16 mouse cellular contexts compared by ENCODE assay signal in the genomic region with DNA sequence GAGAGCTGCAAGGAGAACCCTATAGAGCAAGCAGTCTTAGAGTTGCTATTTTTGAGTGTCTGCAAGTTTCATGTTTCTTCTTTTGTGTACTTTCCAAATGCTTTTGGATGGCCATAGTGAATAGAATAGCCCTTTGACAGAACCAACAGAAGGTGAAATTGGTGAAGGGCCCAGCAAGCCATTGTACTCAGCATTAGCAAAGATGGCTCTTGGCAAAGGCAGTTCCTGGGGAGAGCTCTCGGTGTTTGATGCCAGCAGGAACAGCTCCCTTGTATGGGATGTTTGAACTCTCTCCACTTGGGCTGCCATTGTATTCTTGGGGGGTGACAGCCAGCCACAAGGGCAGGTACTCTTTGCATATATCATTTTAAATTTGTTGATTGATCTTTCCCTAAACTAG.
"Had no signal": no experiment of that assay in that cellular context is flagged by ENCODE, and none has a peak within 500 bp of the region (broad histone marks: within the 10 kb centered on the region; RNA-seq: fewer than 3 reads in every experiment).

No protein-coding gene starts in this region.

- DNase-seq: kidney, postnatal 10 days; kidney, postnatal 4 days; lung, adult 2 months; lung, postnatal 36 days; retina, postnatal 1 day; right cerebral cortex, postnatal 4 days; spleen, adult 18-20 months; thymus, adult 18-20 months; thymus, postnatal 14 days had no signal

- H3K27ac ChIP-seq: left cerebral cortex, adult 2 months; limb, embryonic 10.5 days; liver, embryonic 15.5 days; midbrain, embryonic 13.5 days; neural tube, embryonic 12.5 days had no signal

- H3K27me3 ChIP-seq: liver, embryonic 15.5 days; midbrain, embryonic 13.5 days; neural tube, embryonic 12.5 days had no signal

- H3K4me3 ChIP-seq: left cerebral cortex, adult 2 months; limb, embryonic 10.5 days; liver, embryonic 15.5 days; midbrain, embryonic 13.5 days; neural tube, embryonic 12.5 days had no signal

- H3K9ac ChIP-seq: liver, embryonic 15.5 days; neural tube, embryonic 12.5 days had no signal

- H3K4me2 ChIP-seq: liver, embryonic 11.5 days; liver, embryonic 15.5 days; midbrain, embryonic 13.5 days; neural tube, embryonic 12.5 days had no signal

- H3K9me3 ChIP-seq: limb, embryonic 10.5 days; liver, embryonic 15.5 days; neural tube, embryonic 12.5 days had no signal

- ATAC-seq: lung, postnatal 0 days; midbrain, embryonic 13.5 days had no signal
